In the genomic region with DNA sequence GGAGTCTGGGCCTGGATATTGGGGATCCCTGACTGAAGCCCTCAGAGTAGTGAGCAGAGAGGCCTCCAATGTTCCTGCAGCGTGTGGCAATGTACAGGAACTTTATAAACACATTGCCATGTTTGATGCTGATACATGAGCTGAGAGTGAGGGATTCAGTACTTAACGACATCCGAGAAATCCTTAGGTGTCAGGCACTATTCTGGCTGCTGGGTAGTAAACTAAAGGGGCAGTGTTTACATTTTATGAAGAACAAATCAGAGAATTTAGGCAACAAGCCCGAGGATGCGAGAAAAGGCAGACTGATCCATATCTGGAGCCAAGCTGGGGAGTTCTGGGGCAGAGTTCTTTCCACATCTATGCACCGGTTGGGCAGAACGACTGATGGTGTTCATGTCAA, we compare ENCODE assay signal across 37 mouse cellular contexts. TPM values are rescaled to one million over a fixed set of nuclear protein-coding genes. Genes with fewer than 3 reads are reported as not detected.
A peak's percentile ranks its signal among the peaks of the same experiment; 100 is the strongest.
DNase-seq lines count a peak whose midpoint lies in the region; ATAC-seq and TF ChIP-seq lines count a peak whose summit lies in the region.
"Had no signal": no experiment of that assay in that cellular context is flagged by ENCODE, and none has a peak within 500 bp of the region (broad histone marks: within the 10 kb centered on the region; RNA-seq: fewer than 3 reads in every experiment).

No protein-coding gene starts in this region.

- peak; percentile 52 for DNase-seq in heart, embryonic 10.5 days (ENCODE audit: low spot score)
- no peak for DNase-seq in lung, postnatal 10 days
- DNase-seq in liver, embryonic 14.5 days (ENCODE audit: low read depth in 3 of 3, low spot score in 3 of 3) = no peak
- DNase-seq in embryo, embryonic 10 days (ENCODE audit: low spot score) = no peak
- no peak for DNase-seq in adrenal gland, postnatal 25 days
- DNase-seq: adrenal gland, postnatal 36 days; cerebellum, adult 11 months; cerebellum, adult 9-10 months; cerebellum, postnatal 36 days; embryo, embryonic 11 days; gastrocnemius, postnatal 14 days; kidney, adult 11 months; kidney, postnatal 14 days; layer of hippocampus, adult 9-11 months; midbrain, embryonic 14.5 days; retina, postnatal 1 day; right cerebral cortex, postnatal 14 days; thymus, postnatal 4 days had no signal

- H3K27ac ChIP-seq in heart, embryonic 10.5 days = no peak overlapping the region
- no peak overlapping the region for H3K27ac ChIP-seq in heart, embryonic 12.5 days (ENCODE audit: poor library complexity, severe bottlenecking)
- peak overlapping the region; percentile 33; the same call in 1 of the 2 replicates for H3K27ac ChIP-seq in lung, embryonic 16.5 days (ENCODE audit: low read length)
- H3K27ac ChIP-seq in liver, embryonic 14.5 days = peak overlapping the region; percentile 58; the same call in 1 of the 2 replicates
- H3K27ac ChIP-seq: embryonic facial prominence, embryonic 12.5 days; heart, embryonic 13.5 days; hindbrain, embryonic 15.5 days; neural tube, embryonic 15.5 days had no signal

- no peak for TF ChIP-seq CTCF in liver, embryonic 14.5 days (IDR thresholded peaks at IDR 0.05; ENCODE audit: low read depth)

- no peak for ATAC-seq in heart, embryonic 12.5 days (ENCODE audit: insufficient number of reproducible peaks, low FRiP score)
- ATAC-seq in lung, embryonic 16.5 days (ENCODE audit: low read depth) = peak; percentile 58
- ATAC-seq in liver, embryonic 14.5 days (ENCODE audit: insufficient read depth) = no peak
- ATAC-seq: CD4-positive, CD25-positive, alpha-beta regulatory T cell, adult 4 months; forebrain, embryonic 16.5 days; inflammation-experienced regulatory T-cells, adult 6 months had no signal

- H3K4me1 ChIP-seq in heart, embryonic 10.5 days = peaks cover 12% of the 10 kb centered on the region
- peaks cover 12% of the 10 kb centered on the region for H3K4me1 ChIP-seq in heart, embryonic 12.5 days (replicated peaks)
- peaks cover 16% of the 10 kb centered on the region for H3K4me1 ChIP-seq in lung, embryonic 16.5 days (replicated peaks; ENCODE audit: control insufficient read depth, insufficient read depth, low read length)
- H3K4me1 ChIP-seq in liver, embryonic 14.5 days (replicated peaks; ENCODE audit: control insufficient read depth in 2 of 2, insufficient read depth in 2 of 2, low read length in 1 of 2) = peaks cover 43 to 48% of the 10 kb centered on the region in 2 experiments
- H3K4me1 ChIP-seq: neural tube, embryonic 15.5 days had no signal

- no peak overlapping the region for H3K4me2 ChIP-seq in heart, embryonic 12.5 days
- H3K4me2 ChIP-seq in lung, embryonic 16.5 days (ENCODE audit: low read depth, low read length) = no peak overlapping the region
- no peak overlapping the region for H3K4me2 ChIP-seq in liver, embryonic 14.5 days (ENCODE audit: low read depth)
- H3K4me2 ChIP-seq: embryonic facial prominence, embryonic 12.5 days; heart, embryonic 13.5 days; hindbrain, embryonic 15.5 days; neural tube, embryonic 15.5 days had no signal

- H3K9me3 ChIP-seq in heart, embryonic 10.5 days = no peaks in the 10 kb centered on the region
- no peaks in the 10 kb centered on the region for H3K9me3 ChIP-seq in heart, embryonic 12.5 days (replicated peaks)
- H3K9me3 ChIP-seq in lung, embryonic 16.5 days (ENCODE audit: control insufficient read depth, low read length) = no peaks in the 10 kb centered on the region
- H3K9me3 ChIP-seq in liver, embryonic 14.5 days (ENCODE audit: control insufficient read depth, low read length) = no peaks in the 10 kb centered on the region
- H3K9me3 ChIP-seq: embryonic facial prominence, embryonic 12.5 days; heart, embryonic 13.5 days; hindbrain, embryonic 15.5 days; neural tube, embryonic 15.5 days had no signal

- peaks cover 30% of the 10 kb centered on the region for H3K27me3 ChIP-seq in heart, embryonic 10.5 days (ENCODE audit: insufficient read depth, poor library complexity, severe bottlenecking)
- peaks cover 13% of the 10 kb centered on the region for H3K27me3 ChIP-seq in heart, embryonic 12.5 days (replicated peaks)
- no peaks in the 10 kb centered on the region for H3K27me3 ChIP-seq in lung, embryonic 16.5 days (ENCODE audit: control insufficient read depth, insufficient read depth, low read depth, low read length)
- H3K27me3 ChIP-seq in liver, embryonic 14.5 days (ENCODE audit: control insufficient read depth, insufficient read depth, low read length) = no peaks in the 10 kb centered on the region
- H3K27me3 ChIP-seq: embryonic facial prominence, embryonic 12.5 days; hindbrain, embryonic 15.5 days; neural tube, embryonic 15.5 days had no signal

- no peak for TF ChIP-seq EP300 in liver, embryonic 14.5 days (IDR thresholded peaks at IDR 0.05; ENCODE audit: low read depth)

- no peaks in the 10 kb centered on the region for H3K36me3 ChIP-seq in heart, embryonic 10.5 days
- no peaks in the 10 kb centered on the region for H3K36me3 ChIP-seq in heart, embryonic 12.5 days
- H3K36me3 ChIP-seq in lung, embryonic 16.5 days (ENCODE audit: control insufficient read depth, insufficient read depth, low read length) = no peaks in the 10 kb centered on the region
- H3K36me3 ChIP-seq in liver, embryonic 14.5 days (replicated peaks; ENCODE audit: control insufficient read depth, insufficient read depth, low read depth) = no peaks in the 10 kb centered on the region
- H3K36me3 ChIP-seq: embryonic facial prominence, embryonic 12.5 days; heart, embryonic 13.5 days; hindbrain, embryonic 15.5 days; neural tube, embryonic 15.5 days had no signal

- no peak overlapping the region for H3K4me3 ChIP-seq in heart, embryonic 10.5 days
- no peak overlapping the region for H3K4me3 ChIP-seq in heart, embryonic 12.5 days
- no peak overlapping the region for H3K4me3 ChIP-seq in lung, embryonic 16.5 days (ENCODE audit: low read length)
- no peak overlapping the region for H3K4me3 ChIP-seq in liver, embryonic 14.5 days (ENCODE audit: insufficient read depth in 1 of 2, low read depth in 2 of 2, low read length in 2 of 2)
- H3K4me3 ChIP-seq: embryonic facial prominence, embryonic 12.5 days; heart, embryonic 13.5 days; hindbrain, embryonic 15.5 days; neural tube, embryonic 15.5 days had no signal

- H3K9ac ChIP-seq in heart, embryonic 12.5 days = no peak overlapping the region
- no peak overlapping the region for H3K9ac ChIP-seq in lung, embryonic 16.5 days (ENCODE audit: low read length)
- no peak overlapping the region for H3K9ac ChIP-seq in liver, embryonic 14.5 days (replicated peaks)
- H3K9ac ChIP-seq: embryonic facial prominence, embryonic 12.5 days; heart, embryonic 13.5 days; hindbrain, embryonic 15.5 days; neural tube, embryonic 15.5 days had no signal

- WGBS in heart, embryonic 10.5 days = 76% methylated on average over 7 of the region's 7 CpGs
- WGBS in heart, embryonic 12.5 days = 75% methylated on average over 7 of the region's 7 CpGs
- WGBS in lung, embryonic 16.5 days = 36% methylated on average over 7 of the region's 7 CpGs
- 61% methylated on average over 7 of the region's 7 CpGs for WGBS in liver, embryonic 14.5 days (ENCODE audit: insufficient replicate concordance)

RNA-seq across cellular contexts. Expression of gene Aqp1, which starts 19.3 kb away (rescaled TPM):
- 5.1 and 8.3 TPM in 2 replicates for polyA plus RNA-seq in heart, embryonic 10.5 days (2016; fragmentation: Nextera tagmentation; extraction: Ambion mirVana)
- polyA plus RNA-seq in heart, embryonic 12.5 days (2016; fragmentation: Nextera tagmentation; extraction: Ambion mirVana) = 23.0 and 23.5 TPM in 2 replicates
- polyA plus RNA-seq in lung, embryonic 16.5 days (2015; fragmentation: Nextera tagmentation; extraction: Ambion mirVana) = 70.5 and 84.9 TPM in 2 replicates
- polyA plus RNA-seq in liver, embryonic 14.5 days (2012; rRNA removed) = 58.3 and 59.3 TPM in 2 replicates
- polyA plus RNA-seq in liver, embryonic 14.5 days (2014; fragmentation: Nextera tagmentation; extraction: Ambion mirVana) = 13.2 and 15.1 TPM in 2 replicates
- total RNA-seq in adrenal gland, postnatal 25 days (2021) = 34.6 and 48.9 TPM in 2 replicates
- polyA plus RNA-seq: CD4-positive, CD25-positive, alpha-beta regulatory T cell, adult 4 months; inflammation-experienced regulatory T-cells, adult 6 months had no signal

RNA-seq across cellular contexts. Expression of gene Ghrhr, which starts 20.5 kb away (rescaled TPM):
- polyA plus RNA-seq in heart, embryonic 10.5 days (2016; fragmentation: Nextera tagmentation; extraction: Ambion mirVana) = not detected in 2 replicates
- polyA plus RNA-seq in heart, embryonic 12.5 days (2016; fragmentation: Nextera tagmentation; extraction: Ambion mirVana) = not detected in 2 replicates
- 0.10 TPM in 1 of 2 replicates, not detected in the other for polyA plus RNA-seq in lung, embryonic 16.5 days (2015; fragmentation: Nextera tagmentation; extraction: Ambion mirVana)
- 0.02 and 0.03 TPM in 2 replicates for polyA plus RNA-seq in liver, embryonic 14.5 days (2012; rRNA removed)
- not detected in 2 replicates for polyA plus RNA-seq in liver, embryonic 14.5 days (2014; fragmentation: Nextera tagmentation; extraction: Ambion mirVana)
- not detected in 2 replicates for total RNA-seq in adrenal gland, postnatal 25 days (2021)
- total RNA-seq: adrenal gland, adult 18-20 months; adrenal gland, postnatal 36 days; gastrocnemius, postnatal 14 days; granulocyte monocyte progenitor cell, adult 5-6 weeks; heart, postnatal 10 days; hematopoietic stem cell, adult 5-6 weeks; left cerebral cortex, postnatal 10 days had no signal
- polyA plus RNA-seq: CD4-positive, CD25-positive, alpha-beta regulatory T cell, adult 4 months; embryonic facial prominence, embryonic 12.5 days; forebrain, embryonic 16.5 days; heart, embryonic 13.5 days; hindbrain, embryonic 15.5 days; inflammation-experienced regulatory T-cells, adult 6 months; kidney, embryonic 14.5 days; limb, embryonic 11.5 days; liver, adult 2 months; midbrain, embryonic 14.5 days; neural tube, embryonic 15.5 days; stomach, embryonic 14.5 days; testis, adult 2 months had no signal

Comparison
In these comparisons a context has a peak if more than half of its experiments do, and no peak if none do; other contexts are left out.
1. H3K27ac ChIP-seq: peak in lung, embryonic 16.5 days (single experiment) and liver, embryonic 14.5 days (single experiment); none in heart, embryonic 10.5 days (single experiment) and heart, embryonic 12.5 days (single experiment).